Mouse (Mus musculus) stomach, postnatal 0 days (tissue): ENCODE results near the gene Jdp2. TPM values are rescaled to one million over a fixed set of nuclear protein-coding genes. Genes with fewer than 3 reads are reported as not detected.
A peak's percentile ranks its signal among the peaks of the same experiment; 100 is the strongest.

Experiments
- ATAC-seq: fragments of 200-750 bp; cut with Nextera tagmentation; 2 replicates; pipeline ENCODE4 v1.8.0; 2017; ENCODE audit not compliant: low FRiP score, low TSS enrichment
- DNase-seq: peaks from one replicate; pipeline ENCODE4 v3.0.0-alpha.2; 2016; ENCODE audit warnings: low spot score
- H3K27ac ChIP-seq: fragments of 300-500 bp; sonication (generic); replicated peaks from 2 replicates; pipeline ENCODE4 v1.5.1; 2014; ENCODE audit warnings: mild to moderate bottlenecking, control low read depth
- H3K27me3 ChIP-seq: fragments of 300-500 bp; sonication (generic); 2 replicates; pipeline ENCODE4 v1.6.1; 2014; ENCODE audit warnings: low read length; ENCODE audit not compliant: control insufficient read depth, insufficient read depth
- H3K36me3 ChIP-seq: fragments of 300-500 bp; sonication (generic); 2 replicates; pipeline ENCODE4 v1.6.1; 2014; ENCODE audit warnings: low read length, mixed read lengths; ENCODE audit not compliant: control insufficient read depth, insufficient read depth
- H3K4me1 ChIP-seq: fragments of 300-500 bp; sonication (generic); replicated peaks from 2 replicates; pipeline ENCODE4 v1.6.1; 2014; ENCODE audit warnings: antibody characterized with exemption; ENCODE audit not compliant: control insufficient read depth, insufficient read depth
- H3K4me2 ChIP-seq: fragments of 300-500 bp; sonication (generic); replicated peaks from 2 replicates; pipeline ENCODE4 v1.6.1; 2014; ENCODE audit warnings: low read depth, mild to moderate bottlenecking, control low read depth, moderate library complexity
- H3K4me3 ChIP-seq: fragments of 300-500 bp; sonication (generic); 2 replicates; pipeline ENCODE4 v1.5.1; 2014; ENCODE audit warnings: low read depth, low read length, control low read depth
- H3K9ac ChIP-seq: fragments of 300-500 bp; sonication (generic); 2 replicates; pipeline ENCODE4 v1.6.1; 2014; ENCODE audit warnings: mild to moderate bottlenecking, low read length, control low read depth, mixed read lengths
- H3K9me3 ChIP-seq: fragments of 300-500 bp; sonication (generic); 2 replicates; pipeline ENCODE4 v1.6.1; 2016; ENCODE audit warnings: low read length; ENCODE audit not compliant: control insufficient read depth
- CTCF ChIP-seq: IDR thresholded peaks from 2 replicates; pipeline ENCODE4 v1.5.1; 2016; ENCODE audit warnings: antibody characterized with exemption, low read depth, mild to moderate bottlenecking, moderate library complexity
- EP300 ChIP-seq: optimal IDR thresholded peaks from 2 replicates; pipeline ENCODE3; 2016; ENCODE audit warnings: antibody characterized with exemption
- WGBS: fragments of 180-500 bp; shearing (Covaris S2); extraction: QIAGEN DNeasy Blood & Tissue Kit; methylation state at CpG from one replicate; pipeline ENCODE4 v1.1.7; 2014; 5-methylcytosine and 5-hydroxymethylcytosine counted together
- polyA plus RNA-seq: library from polyadenylated mRNA; unstranded; fragments of >200 nt; fragmentation: Nextera tagmentation; extraction: Ambion mirVana; gene quantifications from 2 replicates; pipeline ENCODE4 v1.2.1, GENCODE M21; 2015

Jdp2 gene
- polyA plus RNA-seq, 1 experiment from 2014 or later: 0.65 TPM

DNA sequence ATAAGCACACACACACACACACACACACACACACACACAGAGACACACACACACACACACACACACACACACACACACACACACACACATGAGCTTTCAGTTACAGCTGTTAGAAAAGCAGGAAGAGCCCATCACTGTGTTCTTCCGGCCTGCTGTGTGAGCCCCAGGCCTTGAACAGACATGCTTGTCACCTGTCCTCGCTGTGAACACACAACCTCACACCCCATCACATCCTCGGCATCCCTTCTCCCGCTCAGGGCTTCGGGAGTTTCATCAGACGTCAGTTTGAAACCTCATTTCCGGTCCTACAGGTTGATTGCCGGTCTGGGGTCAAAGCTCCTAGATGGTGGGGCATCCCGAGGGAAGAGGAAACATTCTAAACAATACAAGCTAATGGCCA, 39.1 kb downstream of the Jdp2 start:
- WGBS: 71% methylated on average over 9 of the region's 9 CpGs
- H3K27ac ChIP-seq: no peak overlapping the region

DNA sequence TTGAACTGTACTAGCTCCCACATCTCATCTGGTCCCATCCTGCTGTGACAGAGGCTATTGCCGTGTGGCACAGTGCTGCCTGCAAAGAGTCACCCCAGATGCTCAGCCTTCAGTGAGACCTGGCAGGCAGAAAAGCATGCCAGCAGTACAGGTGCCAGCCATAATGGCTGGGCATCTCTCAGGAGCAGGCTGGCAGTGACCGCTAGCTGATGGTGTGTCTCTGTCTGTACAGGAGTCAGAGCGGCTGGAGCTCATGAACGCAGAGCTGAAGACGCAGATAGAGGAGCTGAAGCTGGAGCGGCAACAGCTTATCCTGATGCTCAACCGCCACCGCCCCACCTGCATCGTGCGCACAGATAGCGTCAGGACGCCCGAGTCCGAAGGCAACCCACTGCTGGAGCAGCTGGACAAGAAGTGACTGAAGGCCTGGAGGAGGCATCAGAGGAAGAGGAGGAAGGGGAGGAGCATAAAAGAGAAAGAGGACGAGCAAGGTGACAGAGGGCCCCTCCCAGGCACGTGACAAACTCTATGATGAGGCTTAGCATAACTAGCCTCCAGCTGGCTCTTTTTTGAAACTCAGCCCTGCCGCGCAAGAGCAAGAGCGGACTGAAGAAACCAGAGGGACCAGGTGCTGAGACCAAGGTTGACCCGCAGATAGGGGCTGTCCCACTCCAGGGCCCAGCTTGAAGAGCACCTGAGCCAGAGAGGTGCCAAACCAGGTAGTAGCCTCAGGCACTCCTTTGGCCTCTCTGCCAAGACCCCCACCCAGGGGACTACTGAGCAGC, 39.9 kb downstream of the Jdp2 start:
- WGBS: 69% methylated on average over 20 of the region's 20 CpGs
- peaks cover 8% of the 10 kb centered on the region for H3K4me1 ChIP-seq
- H3K27ac ChIP-seq: 0 out of 2 replicates have a peak overlapping the region, but pooled peaks have one; percentile 56

More for the DNA sequence above, 39.1 kb downstream of the Jdp2 start:
- Histone ChIP-seq H3K4me1 (peaks cover 8% of the 10 kb centered on the region), H3K4me3 (no peak overlapping the region), H3K4me2 (no peak overlapping the region), H3K36me3 (0 out of 2 replicates have a peak, but pooled peaks cover 3% of the 10 kb centered on the region), H3K9me3 (no peaks in the 10 kb centered on the region), H3K9ac (no peak overlapping the region), H3K27me3 (no peaks in the 10 kb centered on the region)
- ATAC-seq: no peak
- no peak for DNase-seq
- no peak for TF ChIP-seq EP300
- no peak for TF ChIP-seq CTCF

DNA sequence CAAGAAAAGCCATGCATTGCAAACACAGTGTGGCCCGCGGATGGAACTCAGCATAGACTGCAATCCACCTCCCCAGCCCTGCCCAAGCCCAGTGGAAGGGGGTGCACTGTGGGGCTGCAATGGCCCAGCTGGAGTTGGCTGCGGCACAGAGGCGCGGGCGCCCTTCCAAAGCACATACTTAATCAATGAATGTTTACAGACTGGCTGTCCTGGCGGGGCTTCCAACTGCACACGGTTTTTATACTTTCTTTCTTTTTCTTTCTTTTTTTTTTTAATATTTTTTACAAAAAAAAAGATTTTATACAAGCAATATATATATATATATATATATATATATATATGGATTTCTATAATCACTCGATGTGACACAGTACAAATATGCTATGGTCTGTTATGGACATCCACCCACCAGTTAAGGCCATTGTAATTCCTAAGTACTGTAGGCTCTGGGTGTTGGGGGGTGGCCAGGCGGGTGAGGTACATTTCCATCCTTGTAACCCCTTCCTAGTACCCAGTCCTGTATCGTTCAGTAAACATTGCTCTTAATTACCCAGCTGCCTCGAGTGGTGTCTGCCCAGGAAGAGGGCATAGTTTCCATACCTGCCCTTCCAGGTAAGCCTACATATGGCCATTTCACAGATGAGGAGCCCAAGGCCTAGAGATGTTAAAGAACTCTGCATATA, 40.6 kb downstream of the Jdp2 start:
- peaks cover 8% of the 10 kb centered on the region for H3K4me1 ChIP-seq
- H3K36me3 ChIP-seq: no peaks in the 10 kb centered on the region
- H3K27me3 ChIP-seq: no peaks in the 10 kb centered on the region
- no peak overlapping the region for H3K4me2 ChIP-seq
- ATAC-seq (peak; percentile 81), DNase-seq (peak; percentile 83)
- H3K4me3 ChIP-seq: no peak overlapping the region
- 23% methylated on average over 12 of the region's 12 CpGs for WGBS
- H3K27ac ChIP-seq: 0 out of 2 replicates have a peak overlapping the region, but pooled peaks have one; percentile 56
- H3K9ac ChIP-seq: no peak overlapping the region
- no peaks in the 10 kb centered on the region for H3K9me3 ChIP-seq
- TF ChIP-seq CTCF (no peak), EP300 (no peak)

More for the DNA sequence above, 39.9 kb downstream of the Jdp2 start:
- Histone ChIP-seq H3K9ac (no peak overlapping the region; the same call in 1 of the 2 replicates), H3K4me2 (no peak overlapping the region), H3K9me3 (no peaks in the 10 kb centered on the region), H3K4me3 (no peak overlapping the region), H3K27me3 (no peaks in the 10 kb centered on the region), H3K36me3 (no peaks in the 10 kb centered on the region)
- TF ChIP-seq EP300 (no peak), CTCF (no peak)
- DNase-seq (no peak), ATAC-seq (peak; percentile 50)

DNA sequence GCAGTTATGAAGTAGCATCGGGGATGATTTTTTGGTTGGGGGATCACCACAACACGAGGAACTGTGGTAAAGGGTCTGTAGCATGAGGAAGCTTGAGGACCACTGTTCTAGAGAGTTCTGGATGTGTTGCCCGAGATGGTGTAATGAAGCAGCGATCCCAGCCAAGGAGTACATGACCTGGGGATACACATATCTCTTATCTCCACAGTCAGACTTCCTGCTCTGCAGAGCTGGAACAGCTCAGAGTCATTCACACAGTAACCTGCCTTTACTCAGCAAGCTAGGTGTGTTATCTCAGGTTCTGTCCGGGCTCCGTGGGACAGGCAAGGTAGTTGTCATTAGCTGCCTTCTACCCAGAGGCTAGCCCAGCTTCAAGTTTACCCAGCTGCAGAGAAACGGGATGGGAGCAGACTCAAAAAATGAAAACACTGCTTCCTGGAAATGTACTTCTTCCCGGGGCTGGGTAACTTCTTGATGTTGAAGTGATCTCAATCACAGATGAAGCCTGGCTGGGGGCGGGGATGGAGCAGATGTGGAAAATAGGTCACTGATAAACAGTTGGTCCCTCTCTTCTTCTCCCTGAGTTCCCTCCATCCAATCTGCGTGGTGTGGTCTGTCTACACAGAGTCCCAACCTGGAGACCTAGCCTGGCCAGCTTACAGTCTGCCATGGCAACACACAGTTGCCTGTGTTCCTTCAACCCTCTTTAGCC, 42.2 kb downstream of the Jdp2 start:
- Histone ChIP-seq H3K4me1 (peaks cover 8% of the 10 kb centered on the region), H3K9ac (no peak overlapping the region), H3K4me3 (no peak overlapping the region), H3K4me2 (no peak overlapping the region), H3K9me3 (no peaks in the 10 kb centered on the region), H3K27me3 (no peaks in the 10 kb centered on the region), H3K27ac (no peak overlapping the region; the same call in 1 of the 2 replicates), H3K36me3 (no peaks in the 10 kb centered on the region)
- ATAC-seq (peak; percentile 31; the same call in 1 of the 2 replicates), DNase-seq (no peak)
- WGBS: 44% methylated on average over 10 of the region's 10 CpGs
- TF ChIP-seq CTCF (no peak), EP300 (no peak)

DNA sequence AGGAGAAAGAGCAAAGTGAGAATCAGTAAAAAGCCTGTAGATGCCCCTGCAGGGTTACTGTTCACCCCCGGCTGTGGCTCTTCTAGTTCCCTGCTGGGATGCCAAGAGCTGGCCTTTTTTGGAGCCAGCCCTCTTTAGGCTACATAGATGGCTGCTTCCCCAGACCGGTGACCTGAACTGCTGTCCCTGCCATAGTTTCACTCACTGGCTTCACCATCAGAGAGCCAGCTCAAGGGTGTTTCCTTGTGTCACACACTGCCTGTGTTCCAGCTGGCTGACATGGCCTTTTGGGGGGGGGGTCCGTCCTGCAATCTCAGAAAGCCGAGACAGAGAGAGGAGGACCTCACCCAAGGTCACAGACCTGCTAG, 42.7 kb downstream of the Jdp2 start:
- Histone ChIP-seq H3K9me3 (no peaks in the 10 kb centered on the region), H3K4me3 (no peak overlapping the region), H3K4me1 (peaks cover 8% of the 10 kb centered on the region), H3K27me3 (no peaks in the 10 kb centered on the region), H3K36me3 (no peaks in the 10 kb centered on the region), H3K4me2 (no peak overlapping the region), H3K27ac (no peak overlapping the region; the same call in 1 of the 2 replicates), H3K9ac (no peak overlapping the region)
- DNase-seq (no peak), ATAC-seq (no peak)
- 50% methylated on average over 4 of the region's 4 CpGs for WGBS
- no peak for TF ChIP-seq CTCF
